Mouse (Mus musculus): ENCODE measurements at regions not wholly inside any gene's neighbourhood (a gene's known extent, or its start where the extent isn't known, plus 50 kb on each side); places are given as distances from the start of the nearest gene placed in this dataset.
"Not testable (repeated sequence)": the region's sequence is repeated elsewhere in the genome, so short reads cannot be mapped to it uniquely, and the experiment has no call there.

DNA sequence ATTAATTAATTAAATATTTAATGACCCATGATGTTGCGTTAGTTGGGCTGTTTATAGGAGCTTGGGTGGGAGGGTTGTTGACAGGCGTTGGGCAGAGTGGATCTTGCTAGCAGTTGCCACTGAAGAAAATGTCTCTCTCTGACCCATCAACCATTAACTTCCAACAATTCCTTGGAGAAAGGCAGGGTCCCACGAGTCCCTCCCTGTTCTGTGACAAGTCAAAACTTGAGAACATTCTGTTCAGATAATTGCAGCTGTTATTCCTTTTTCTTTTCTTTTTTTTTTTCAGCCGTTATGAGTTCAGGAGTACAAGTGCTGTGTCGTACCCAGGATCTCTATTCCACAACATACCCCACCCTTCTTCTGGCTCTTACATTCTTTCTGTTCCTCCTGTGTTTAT, 59.8 kb upstream of the Tnfrsf21 start:
- DNase-seq: no peak

DNA sequence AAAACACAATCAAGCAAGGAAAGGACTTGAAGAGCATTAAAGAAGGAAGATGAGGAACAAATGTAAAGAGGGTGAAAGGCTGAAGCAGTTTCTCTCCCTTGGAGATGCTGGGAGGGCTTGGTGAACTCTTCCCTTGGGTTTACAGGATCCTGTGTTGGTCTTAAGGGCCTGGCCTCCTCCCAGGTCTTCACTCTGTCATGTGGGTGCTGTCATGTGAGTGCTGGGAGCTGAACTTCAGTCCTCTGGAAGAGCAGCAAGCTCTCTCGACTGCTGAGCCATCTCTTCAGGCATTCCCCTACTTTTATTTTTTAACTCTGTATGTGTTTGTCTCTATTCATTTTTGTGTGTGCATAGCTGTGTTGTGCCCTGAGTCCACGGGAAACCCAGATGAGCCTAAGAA, 61.6 kb upstream of the Tnfrsf21 start:
- DNase-seq: no peak

DNA sequence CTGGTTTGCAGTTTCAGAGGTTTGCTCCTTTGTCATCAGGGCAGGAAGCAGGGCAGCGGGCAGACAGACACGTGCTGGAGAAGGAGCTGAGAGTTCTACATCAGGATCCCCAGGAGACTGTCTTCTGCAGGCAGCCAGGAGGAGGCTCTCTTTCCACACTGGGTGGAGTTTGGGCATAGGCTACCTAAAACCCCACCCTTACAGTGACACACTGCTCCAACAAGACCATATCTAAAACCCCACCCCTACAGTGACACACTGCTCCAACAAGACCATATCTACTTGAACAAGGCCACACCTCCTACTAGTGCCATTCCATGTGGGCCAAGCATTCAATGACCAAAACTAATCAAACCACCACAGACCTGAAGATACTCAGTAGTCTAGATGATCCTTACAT, 68.0 kb upstream of the Cd2ap start:
- no peak for DNase-seq

DNA sequence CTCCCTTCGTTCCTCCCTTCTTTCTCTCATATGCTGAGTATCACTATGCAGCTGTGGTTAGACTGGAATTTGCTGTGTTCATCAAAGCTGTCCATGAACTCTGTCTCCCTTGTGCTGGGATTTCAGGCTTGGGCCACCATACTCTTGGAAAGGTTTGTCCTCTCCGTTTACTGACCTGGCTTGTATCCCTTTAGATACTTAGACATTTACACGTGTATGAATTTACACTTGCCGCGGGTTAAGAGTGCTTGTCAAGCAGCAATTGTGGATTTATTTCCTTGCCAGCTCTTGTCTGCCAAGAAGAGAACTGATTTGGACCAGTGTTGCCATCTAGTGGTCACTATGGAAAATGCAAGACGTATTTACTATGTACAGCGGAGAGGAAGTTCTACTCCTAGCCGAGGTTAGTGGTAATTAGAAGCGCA, 66.8 kb upstream of the Cd2ap start:
- DNase-seq: peak; percentile 83

DNA sequence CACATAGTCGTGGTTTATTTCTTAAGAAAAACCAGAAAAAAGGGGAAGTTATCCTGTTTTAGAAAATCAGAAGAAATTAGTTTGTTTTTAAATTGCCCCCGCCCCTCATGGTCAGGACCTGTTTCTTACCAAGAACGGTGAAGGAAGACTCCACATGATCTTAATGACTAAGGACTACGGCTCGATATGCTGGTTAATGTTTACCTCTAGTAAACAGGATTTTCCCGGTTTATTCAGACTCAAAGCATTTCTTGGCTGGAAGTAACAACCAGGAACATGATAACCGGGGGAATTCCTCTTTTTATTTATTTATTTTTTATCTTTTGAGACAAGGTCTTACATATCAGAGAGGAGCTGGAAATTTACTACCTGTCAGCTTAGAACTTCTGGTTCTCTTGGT, 63.0 kb upstream of the Cd2ap start:
- no peak for DNase-seq

DNA sequence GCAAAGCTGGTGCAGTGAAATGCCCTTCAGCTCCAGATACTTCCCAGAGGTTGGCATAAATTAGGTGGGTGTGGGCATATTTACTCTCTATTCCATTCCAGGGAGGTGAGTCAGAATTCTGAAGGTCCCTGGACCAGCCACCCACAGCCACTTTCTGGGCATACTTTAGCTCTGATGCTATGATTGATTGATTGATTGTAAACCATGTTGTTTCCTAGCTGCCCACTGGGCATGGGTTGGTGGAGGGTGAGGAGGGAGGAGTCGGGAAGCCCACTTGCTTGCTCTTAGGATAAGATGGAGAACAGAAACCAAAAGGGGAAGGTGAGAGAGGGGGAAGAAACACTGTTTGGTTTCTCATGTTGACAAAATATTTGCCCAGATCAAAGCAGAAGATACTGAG, 62.1 kb upstream of the Cd2ap start:
- no peak for DNase-seq

DNA sequence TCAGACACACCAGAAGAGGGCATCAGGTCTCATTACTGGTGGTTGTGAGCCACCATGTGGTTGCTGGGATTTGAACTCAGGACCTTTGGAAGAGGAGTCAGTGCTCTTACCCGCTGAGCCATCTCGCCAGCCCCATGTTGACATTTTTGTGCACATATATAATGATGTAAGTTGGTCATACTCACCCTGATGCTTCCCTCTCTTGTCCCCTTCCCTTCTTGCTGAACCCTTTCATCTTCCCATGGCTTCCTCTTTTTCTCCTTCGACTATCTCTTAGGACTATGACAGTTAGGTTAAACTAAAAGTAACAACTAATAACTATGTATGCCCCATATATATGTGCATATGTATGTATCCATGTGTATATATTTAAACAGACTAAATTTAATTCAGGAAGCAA, 61.0 kb upstream of the Cd2ap start:
- DNase-seq: not testable (repeated sequence)

DNA sequence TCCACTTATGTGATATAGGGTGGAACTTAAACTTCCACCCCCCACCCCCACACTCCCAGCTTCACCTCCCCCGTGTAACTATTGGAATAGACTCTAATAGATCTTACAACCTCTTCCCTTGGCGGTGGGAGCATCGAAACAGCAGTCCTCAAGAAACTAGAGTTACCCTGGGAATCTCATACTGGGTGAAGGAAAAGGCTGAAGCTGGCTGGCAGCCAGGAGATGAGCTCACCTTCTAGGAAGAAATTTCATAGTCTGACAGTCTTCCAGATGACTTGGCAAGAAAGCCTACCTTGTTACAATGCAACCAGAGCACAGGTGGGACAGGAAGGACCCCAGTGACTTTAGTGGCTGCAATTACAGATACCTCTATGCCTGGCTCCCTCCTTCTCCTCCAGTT, 57.6 kb upstream of the Cd2ap start:
- no peak for DNase-seq

DNA sequence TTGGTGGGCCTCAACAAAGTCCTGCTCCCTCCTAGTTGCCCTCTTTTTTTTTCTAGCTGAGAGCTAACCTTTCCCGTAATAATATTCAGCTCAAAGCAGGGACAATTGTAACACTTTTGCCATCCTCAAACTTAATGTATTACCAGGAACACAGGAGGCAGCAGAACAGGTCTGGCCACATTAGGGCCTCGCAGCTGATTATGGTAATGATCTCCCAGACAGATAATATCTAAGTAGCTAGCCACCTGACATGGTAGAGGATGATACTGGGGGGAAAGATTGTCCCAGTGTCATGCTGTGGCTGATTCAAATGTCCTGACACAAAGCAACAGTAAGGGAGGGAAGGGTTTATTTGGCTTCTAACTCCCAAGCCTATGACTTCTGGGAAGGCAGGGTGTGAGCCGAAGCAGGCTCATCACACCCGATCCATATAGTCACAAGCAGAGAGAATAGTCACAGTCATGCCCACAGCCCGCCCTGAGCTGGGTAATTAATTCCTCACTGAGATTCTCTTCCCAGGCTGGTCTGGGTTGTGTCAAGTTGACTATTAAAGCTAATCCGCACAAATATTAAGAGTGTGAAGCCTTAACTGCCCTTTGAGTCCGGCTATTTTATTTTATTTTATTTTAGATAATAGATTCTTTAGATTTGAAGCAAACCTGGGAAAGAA, 57.0 kb upstream of the Cd2ap start:
- no peak for DNase-seq

DNA sequence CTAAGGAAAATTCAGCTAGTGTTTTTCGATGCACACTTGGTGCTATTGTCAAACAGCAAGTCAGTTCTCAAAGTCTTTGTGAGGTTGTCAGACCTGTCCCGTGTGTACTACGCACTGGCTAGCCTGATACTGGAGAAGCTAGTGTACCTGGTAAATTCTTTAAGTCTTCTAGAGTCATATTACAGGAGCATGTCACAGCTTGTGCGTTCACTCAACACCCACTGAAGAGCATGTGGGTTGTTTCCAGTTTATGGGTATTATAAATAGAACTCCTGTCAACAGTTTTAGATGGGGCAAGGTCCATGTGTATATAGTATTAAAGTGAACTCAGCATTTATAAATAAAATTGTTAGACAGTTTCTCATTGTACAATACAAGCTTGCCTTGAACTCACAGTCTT, 50.9 kb upstream of the Cd2ap start:
- DNase-seq: no peak

Measured in lung, postnatal 14 days (tissue).